Mouse (Mus musculus) regulatory T cell (primary cell): ENCODE results near the gene Rbms3.

Source experiments
- in situ Hi-C: fragments of 300-600 bp; cut with MboI, MseI; formaldehyde crosslinking; loops from one replicate; pipeline ENCODE4 v1.15.1; 2025; ENCODE audit warnings: high pct_unique_total_duplicates

Gene Rbms3

GRCm38 (mm10) chr9:117484396-117484795, 145.3 kb downstream of the Rbms3 start:
- in situ Hi-C loops = no loop called here

GRCm38 (mm10) chr9:117476753-117477152, 153.0 kb downstream of the Rbms3 start:
- in situ Hi-C loops = no loop called here

GRCm38 (mm10) chr9:117452816-117453215, 176.9 kb downstream of the Rbms3 start:
- in situ Hi-C loops = no loop called here

GRCm38 (mm10) chr9:117442611-117443010, 187.1 kb downstream of the Rbms3 start:
- in situ Hi-C loops = no loop called here

- in situ Hi-C loops = no loop called here
Measured at GRCm38 (mm10) chr9:117435856-117436255, 193.9 kb downstream of the Rbms3 start.

- in situ Hi-C loops = no loop called here
Measured at GRCm38 (mm10) chr9:117430670-117431069, 199.0 kb downstream of the Rbms3 start.

- in situ Hi-C loops = no loop called here
Measured at GRCm38 (mm10) chr9:117429217-117430105, 200.3 kb downstream of the Rbms3 start.

GRCm38 (mm10) chr9:117423259-117423658, 206.5 kb downstream of the Rbms3 start:
- in situ Hi-C loops = no loop called here

- in situ Hi-C loops = no loop called here
Measured at GRCm38 (mm10) chr9:117419874-117420485, 209.7 kb downstream of the Rbms3 start.

- in situ Hi-C loops = no loop called here
Measured at GRCm38 (mm10) chr9:117413181-117413580, 216.5 kb downstream of the Rbms3 start.

GRCm38 (mm10) chr9:117412584-117412983, 217.1 kb downstream of the Rbms3 start:
- in situ Hi-C loops = no loop called here

GRCm38 (mm10) chr9:117404621-117405020, 225.1 kb downstream of the Rbms3 start:
- in situ Hi-C loops = no loop called here

GRCm38 (mm10) chr9:117400262-117400671, 229.4 kb downstream of the Rbms3 start:
- in situ Hi-C loops = no loop called here

GRCm38 (mm10) chr9:117397071-117397470, 232.6 kb downstream of the Rbms3 start:
- in situ Hi-C loops = no loop called here

GRCm38 (mm10) chr9:117396586-117396985, 233.1 kb downstream of the Rbms3 start:
- in situ Hi-C loops = no loop called here

GRCm38 (mm10) chr9:117393626-117394525, 235.8 kb downstream of the Rbms3 start:
- in situ Hi-C loops = no loop called here

- in situ Hi-C loops = no loop called here
Measured at GRCm38 (mm10) chr9:117388024-117388423, 241.7 kb downstream of the Rbms3 start.

- in situ Hi-C loops = no loop called here
Measured at GRCm38 (mm10) chr9:117380876-117381275, 248.8 kb downstream of the Rbms3 start.

GRCm38 (mm10) chr9:117380076-117380475, 249.6 kb downstream of the Rbms3 start:
- in situ Hi-C loops = no loop called here

- in situ Hi-C loops = no loop called here
Measured at GRCm38 (mm10) chr9:117379448-117379983, 250.2 kb downstream of the Rbms3 start.

GRCm38 (mm10) chr9:117378131-117378890, 251.4 kb downstream of the Rbms3 start:
- in situ Hi-C loops = no loop called here
